Mouse (Mus musculus): Measurements from ENCODE around the gene Uqcrq.
"Not testable (repeated sequence)": the region's sequence is repeated elsewhere in the genome, so short reads cannot be mapped to it uniquely, and the experiment has no call there.

Uqcrq gene

DNA sequence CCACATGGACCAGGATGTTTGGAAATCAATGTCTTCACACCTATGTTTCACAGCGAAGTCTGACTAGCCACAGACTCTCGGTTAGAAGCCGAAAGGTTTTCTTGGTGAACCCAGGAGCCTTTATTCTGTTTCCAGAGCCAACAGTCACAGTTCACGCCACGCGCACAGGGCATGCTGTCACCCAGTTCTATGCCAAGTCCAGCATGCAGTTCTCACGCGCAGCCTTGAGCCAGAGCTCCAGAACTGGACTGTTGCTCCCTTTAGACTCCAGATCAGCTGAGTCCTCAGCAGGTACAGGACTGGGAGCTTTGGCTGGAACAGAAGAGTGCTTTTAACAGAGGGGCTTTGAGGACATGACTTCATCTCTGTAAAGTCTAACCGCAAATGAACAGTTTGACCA is 21.8 kb upstream of the Uqcrq start:
- no peak for DNase-seq (ENCODE audit: extremely low read depth, low read depth)

DNA sequence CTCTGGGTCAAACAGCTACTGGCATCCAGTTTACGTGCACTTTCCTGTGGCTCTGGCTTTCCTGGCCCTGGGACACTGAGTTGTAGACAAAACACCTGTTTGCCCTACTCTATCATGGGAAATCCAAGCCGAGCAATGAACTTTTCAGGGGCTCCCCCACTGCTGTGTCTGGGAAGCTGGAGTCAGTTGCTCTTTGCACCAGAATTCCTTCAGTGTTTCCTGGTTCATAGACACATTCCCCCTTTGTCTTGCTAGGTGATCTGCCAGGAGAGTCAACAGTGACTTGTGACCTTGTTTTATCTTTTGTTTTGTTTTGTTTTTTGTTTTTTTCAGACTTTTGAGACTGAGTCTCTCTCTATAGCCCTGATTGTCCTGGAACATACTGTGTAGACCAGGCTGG is 20.7 kb upstream of the Uqcrq start:
- no peak for DNase-seq (ENCODE audit: extremely low read depth, low read depth)

DNA sequence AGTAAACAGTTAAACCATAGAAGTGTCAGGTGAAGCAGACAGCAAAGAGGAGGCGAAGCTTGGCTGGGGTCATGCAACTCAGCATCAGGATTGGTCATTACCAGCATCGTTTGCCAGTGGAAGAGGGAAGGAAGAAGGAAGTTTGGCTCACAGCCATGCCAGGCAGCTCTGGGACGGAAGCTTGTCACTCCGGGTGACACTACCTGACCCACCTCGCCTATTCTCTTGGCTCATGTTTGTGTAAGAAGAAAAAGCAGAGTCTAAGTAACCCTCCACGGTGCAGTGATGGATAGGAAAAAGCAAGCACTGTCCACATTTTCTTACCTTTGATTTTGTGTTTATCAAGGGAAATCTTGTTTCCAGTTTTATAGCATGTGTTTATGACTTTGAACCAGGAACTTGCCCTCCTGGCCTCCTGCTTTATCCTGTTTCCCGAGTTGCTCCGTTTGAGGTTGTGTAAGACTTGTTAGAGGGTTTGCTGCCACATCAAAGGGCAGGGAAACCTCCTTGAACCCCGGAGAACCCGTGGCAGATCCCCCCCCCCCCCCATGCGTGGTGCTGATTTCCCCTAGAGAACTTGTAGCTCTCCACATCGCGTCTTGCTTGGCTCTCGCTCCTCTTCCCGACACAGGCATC is 19.6 kb upstream of the Uqcrq start:
- DNase-seq (ENCODE audit: extremely low read depth, low read depth): no peak

DNA sequence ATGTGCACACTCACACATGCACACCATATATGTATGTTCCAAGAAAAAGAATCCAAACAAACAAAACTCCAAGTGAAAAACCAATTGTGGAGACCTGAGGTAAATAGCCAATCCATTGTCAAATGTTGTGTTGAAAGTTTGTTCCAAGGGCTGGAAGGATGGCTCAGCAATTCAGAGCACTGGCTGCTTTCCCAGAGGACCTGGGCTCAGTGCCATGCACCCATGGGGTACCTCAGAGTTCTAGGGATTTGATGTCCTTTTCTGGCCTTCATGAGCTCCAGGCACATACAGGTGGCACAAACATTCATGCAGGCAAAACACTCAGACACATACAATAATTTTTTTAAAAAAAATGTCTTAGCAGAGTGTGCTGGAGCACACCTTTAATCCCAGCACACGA is 17.9 kb upstream of the Uqcrq start:
- DNase-seq (ENCODE audit: extremely low read depth, low read depth): no peak

DNA sequence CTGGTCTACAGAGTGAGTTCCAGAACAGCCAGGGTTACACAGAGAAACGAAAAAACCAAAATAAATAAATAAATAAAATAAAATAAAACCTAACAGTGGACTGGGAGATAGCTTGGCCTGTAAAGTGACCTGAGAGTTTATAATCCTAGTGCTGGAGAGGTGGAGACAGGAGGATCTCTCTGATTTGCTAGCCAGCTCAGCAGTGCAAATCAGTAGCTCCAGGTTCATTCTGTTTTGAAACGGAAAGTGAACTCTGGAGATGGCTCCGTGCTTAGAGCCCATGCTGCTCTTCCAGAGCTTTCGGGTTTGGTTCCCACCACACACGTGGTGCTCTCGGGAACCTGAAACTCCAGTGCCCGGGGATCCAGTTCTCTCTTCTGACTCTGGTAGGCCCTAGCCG is 17.4 kb upstream of the Uqcrq start:
- DNase-seq (ENCODE audit: extremely low read depth, low read depth): no peak

DNA sequence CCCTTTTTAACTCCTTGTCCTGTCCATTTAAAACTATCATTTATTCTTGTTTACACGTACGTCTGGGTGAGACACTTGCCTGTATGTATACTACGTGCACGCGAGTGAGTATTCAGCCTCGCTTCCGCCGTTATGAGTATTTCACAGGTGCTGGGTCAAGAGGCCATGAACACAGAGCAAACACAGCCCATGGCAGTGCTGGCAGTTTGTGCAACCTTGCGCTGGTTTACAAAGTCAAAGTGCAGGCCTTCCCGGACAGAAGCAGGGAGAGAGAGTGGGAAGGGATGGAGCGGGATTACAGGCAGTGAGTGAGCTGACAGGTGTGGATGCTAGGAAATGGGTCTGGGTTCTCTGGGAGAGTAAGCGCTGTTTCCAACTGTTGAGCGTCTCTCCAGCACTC is 15.6 kb upstream of the Uqcrq start:
- DNase-seq (ENCODE audit: extremely low read depth, low read depth): no peak

DNA sequence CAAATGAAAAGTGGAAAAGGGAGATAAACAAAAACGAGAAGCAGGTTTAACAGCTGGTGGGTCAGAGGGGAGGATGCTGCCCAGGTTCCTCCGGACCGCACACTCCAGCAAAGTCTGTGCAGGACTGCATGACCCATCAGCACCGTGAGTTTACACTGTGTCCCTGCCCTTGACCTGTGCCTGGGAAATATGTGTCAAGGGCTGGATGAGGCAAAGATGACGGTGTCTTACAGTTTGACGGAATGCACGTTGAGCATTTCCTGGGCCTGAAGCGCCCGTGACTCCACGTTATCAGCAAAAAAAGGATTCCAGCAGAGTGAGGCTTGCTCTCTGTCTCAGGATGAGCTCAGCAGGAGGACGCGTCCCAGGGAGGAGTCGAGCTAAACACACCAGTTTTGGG is 14.9 kb upstream of the Uqcrq start:
- DNase-seq (ENCODE audit: extremely low read depth, low read depth): no peak

DNA sequence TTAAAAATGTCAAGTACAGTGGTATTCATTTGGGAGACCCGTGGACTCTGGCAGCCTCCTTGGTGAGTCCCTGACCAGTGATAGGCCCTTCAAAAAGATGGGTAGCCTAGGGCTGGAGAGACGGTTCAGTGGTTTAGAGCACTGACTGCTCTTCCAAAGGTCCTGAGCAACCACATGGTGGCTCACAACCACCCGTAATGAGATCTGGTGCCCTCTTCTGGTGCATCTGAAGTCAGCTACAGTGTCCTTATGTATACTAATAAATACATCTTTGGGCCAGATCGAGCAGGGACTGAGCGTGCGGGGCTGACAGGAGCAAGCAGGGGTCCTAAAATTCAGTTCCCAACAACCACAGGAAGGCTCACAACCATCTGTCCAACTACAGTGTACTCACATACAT is 13.2 kb upstream of the Uqcrq start:
- DNase-seq (ENCODE audit: extremely low read depth, low read depth): peak; percentile 39

DNA sequence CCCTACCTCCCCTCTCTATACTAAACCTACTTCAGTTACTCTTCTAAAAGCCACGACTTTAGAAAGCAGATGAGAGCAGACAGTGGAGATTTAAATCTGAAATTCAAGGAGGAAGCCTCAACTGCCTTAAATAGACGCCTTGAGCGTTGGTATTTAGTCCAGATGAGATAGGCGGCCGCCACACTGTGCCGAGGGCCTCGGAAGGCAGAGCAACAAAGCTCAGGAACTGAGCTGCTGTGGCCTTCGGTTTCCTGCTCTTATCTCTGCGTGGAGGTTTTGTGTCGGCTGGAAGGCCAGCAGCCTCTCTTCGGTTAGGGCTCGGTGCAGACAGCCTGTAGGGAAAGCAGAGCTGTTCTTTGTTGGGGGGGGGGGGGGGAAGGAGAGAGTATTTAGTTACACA is 11.3 kb upstream of the Uqcrq start:
- peak; percentile 36 for DNase-seq (ENCODE audit: extremely low read depth, low read depth)

DNA sequence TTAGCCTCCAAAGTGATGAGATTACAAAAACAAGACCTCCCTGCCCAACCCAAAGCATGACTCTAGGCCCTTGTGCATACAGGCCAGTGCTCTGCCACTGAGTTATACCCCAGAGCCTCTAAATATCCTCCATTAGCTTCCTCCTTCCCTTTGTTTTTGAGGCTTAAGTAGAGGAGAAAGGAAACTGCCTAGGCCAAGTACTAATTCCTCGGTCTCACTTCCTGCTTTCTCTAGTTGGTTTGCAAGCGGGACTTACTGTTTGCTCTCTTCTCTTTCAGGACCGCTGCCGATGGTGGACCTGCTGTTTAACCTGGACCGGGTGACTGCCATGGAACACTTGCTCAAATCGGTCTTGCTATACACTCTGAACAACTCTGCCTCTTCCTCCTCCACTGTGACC is 5.7 kb upstream of the Uqcrq start:
- DNase-seq (ENCODE audit: extremely low read depth, low read depth): no peak

DNA sequence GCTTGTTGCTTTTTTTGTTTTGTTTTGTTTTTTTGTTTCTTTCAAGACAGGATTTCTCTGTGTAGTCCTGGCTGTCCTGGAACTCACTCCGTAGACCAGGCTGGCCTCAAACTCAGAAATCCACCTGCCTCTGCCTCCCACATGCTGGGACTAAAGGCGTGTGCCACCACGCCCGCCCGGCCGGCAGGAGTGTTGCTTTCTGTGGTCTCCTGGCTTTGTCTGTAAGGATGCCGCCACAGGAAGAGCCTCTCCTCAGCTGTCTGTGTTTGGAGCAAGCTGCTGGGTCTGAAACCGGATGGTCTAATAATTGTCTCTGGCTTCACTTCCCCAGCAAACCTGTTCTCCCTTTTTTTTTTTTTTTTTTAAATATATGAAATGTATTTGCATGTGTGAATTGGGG is 4.9 kb upstream of the Uqcrq start:
- DNase-seq (ENCODE audit: extremely low read depth, low read depth): no peak

DNA sequence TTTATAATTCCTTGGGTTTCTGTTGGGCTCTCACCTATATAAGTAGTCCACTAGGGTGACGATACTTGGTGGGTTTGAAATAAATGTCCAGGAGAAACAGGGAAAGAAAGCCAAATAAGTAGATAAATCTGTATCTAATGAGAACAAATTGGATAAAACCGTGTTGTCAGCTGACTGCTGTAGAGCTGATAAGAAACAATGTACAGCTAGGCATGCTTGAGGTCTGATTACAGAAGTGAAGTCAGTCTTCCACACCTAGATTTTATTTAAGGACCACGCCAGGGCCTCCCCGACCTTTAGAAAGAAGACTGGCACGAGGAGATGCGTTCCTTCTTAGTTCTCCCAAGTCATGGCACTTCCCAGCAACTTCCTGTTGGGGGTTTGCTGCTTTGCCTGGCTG is 2.4 kb upstream of the Uqcrq start:
- DNase-seq (ENCODE audit: extremely low read depth, low read depth): no peak

DNA sequence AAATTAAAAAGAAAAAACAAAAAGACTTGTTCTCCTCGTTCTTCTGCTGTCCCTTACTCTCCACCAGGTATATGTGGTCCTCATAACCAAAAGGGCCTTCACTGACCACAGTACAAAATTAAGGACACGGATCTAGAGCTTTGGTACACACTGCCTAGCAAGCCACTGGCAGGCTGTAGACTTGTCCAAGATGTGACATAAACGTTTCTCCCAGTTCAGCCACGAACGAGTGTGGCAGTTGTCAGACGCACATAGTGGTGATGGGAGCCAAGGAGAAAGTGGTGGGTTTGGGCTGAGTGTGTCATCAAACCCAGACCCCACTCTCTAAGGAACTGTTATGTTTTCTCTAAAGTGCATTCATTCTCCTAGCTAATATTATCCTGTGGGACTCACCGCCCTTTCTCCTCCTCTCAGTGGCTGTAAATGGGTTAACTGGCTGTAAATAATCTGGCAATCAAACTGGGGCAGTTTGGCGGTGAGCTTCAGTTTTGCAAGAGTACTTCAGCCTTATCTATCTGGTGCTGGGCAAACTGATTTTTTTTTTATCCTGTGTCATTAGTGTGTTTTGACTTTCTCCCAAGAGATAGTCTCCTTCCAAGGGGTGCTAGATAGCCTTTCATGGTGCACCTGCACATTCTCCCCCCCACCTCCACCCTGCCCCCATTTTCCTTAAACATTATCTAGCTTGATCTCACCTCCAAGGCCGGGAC is 871 bp upstream of the Uqcrq start:
- no peak for DNase-seq (ENCODE audit: extremely low read depth, low read depth)

DNA sequence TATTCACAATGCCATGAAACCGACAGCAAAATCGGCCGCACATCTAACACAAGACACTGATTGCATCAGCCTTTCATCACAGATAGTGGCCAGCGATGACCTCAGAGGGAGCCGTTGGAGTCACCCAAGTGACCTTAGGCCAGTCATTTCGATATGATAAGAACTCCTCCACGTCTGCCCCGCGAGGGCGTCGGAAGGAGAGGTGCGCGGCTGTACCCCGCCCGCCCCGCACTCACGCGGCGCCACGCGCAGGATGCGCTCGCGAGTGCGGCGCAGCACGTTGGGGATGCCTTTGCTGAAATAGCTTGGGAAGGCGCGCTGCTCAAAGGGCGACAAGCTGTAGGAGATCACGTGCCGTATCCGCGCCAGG is 346 bp downstream of the Uqcrq start:
- no peak for DNase-seq (ENCODE audit: extremely low read depth, low read depth)

DNA sequence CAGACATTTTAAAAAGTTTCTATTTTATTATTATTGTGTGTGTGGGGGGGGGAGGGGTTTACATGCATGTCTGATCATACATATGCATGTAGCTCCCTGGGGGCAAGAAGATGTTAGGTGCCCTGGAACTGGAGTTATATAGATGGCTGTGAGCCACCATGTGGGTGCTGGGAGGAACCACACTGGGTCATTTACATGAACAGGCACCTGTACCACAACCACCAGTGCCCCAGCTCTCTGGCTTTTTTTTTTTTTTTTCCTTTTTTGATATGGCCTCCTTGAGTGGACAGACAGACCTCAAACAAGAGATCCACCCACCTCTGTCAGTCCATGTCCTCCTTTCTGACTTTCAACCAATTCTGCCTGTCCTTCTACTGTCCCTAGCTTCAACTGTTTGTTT is 1.4 kb downstream of the Uqcrq start:
- no peak for DNase-seq (ENCODE audit: extremely low read depth, low read depth)

DNA sequence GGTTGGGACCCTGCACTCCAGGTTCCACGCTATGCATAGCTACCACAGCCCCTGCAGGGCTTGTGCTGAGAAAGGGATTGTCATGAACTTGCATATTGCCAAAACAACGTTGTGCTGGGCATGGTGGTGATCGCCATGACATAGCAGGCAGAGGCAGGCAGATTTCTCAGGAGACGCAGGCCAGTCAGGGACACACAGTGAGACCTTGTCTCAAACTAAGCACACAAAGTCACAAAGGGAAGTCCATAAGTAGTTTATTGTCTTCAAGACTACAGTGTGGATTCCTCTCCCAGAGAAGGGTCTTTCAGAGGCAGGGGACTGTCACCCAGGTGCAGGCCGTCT is 1.9 kb downstream of the Uqcrq start:
- no peak for DNase-seq (ENCODE audit: extremely low read depth, low read depth)

DNA sequence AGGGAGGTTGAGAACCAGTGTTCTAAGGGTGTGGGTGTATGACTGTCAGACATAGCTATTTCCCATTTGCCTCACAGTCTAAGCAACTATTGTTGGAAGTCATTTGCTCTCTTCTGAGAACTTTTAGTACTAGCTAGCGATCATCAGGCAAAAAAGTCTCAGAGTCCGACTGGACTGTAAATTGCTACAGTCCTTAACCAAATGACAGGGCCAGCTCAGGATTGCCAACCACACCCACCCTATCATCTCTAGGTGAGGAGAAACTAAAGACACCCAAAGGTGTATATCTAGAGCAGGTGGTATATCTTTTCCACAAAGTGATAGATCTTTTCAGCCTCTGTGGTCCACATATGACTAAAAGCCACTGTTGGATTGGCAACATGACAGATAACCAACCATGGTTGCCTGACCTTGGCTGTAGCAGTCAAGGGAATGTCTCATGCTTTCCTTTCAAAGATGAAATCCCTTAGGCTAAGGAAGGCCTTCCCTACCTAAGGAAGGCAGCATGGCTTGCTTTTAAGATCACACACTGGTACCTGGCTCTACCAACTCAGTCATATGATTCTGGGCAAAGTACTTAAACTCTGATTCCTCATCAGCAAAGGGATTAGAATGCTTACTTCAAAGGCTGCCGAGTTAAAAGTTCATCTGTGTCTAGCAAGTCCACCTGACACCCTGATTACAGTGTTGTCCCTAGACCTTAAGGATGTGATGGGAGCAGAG is 2.5 kb downstream of the Uqcrq start:
- DNase-seq (ENCODE audit: extremely low read depth, low read depth): no peak

DNA sequence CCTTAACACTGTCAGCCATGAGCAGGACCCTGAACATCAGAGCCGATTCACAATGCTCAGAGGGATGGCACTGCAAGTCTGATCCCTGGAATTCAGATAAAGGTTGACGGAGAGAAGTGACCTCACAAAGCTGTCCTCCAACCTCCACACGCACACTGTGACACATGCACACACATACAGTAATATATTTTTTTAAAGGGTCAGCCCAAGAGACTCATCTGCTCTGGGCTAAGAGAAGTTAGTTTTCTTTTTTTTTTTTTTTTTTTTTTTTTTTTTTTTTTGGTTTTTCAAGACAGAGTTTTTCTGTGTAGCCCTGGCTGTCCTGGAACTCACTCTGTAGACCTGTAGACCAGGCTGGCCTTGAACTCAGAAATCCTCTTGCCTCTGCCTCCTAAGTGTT is 3.7 kb downstream of the Uqcrq start:
- DNase-seq (ENCODE audit: extremely low read depth, low read depth): not testable (repeated sequence)

DNA sequence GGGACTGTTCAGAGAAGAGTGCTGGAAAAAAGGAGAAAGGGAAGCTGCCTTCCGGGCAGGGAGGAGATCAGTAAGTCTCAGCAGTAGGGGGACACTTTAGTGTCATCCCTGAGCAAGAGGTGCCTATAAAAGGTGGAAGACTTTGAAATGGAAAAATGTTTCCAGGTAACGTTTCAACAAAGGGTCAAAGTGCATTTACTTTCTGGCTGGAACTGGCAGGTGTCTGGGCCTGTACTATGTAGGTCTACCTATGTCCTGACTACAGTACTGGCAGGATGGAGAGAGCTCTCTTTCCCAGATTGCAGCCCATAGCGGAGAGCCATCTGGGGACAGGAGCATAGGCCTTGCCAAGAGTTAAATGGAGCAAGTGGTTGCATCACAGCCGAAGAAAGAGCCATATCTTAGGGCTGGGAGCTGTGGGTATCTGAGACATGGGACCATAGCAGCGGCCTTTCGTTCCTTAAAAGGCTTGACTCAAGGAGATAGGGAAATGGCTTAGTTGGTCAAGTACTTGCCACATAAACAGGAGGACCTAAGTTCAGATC is 4.8 kb downstream of the Uqcrq start:
- no peak for DNase-seq (ENCODE audit: extremely low read depth, low read depth)

DNA sequence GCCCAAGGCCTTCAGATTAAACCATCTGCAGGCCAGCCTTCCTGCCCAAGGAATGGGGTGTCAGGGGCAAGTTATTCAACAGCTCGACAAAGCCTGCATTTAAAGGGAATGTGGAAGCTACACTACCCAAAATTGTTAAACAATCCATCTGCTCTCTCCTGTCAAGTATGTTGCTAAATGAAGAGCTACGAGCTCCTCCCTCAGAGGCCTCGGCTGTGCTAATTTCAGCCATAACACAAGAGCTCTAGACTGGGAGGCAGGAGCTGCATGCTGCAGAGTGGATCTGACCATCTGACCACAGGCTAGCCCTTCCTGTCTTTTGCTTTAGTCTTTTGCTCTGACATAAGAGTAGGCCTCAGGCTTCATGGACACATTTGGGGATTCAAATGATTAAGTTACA is 5.4 kb downstream of the Uqcrq start:
- no peak for DNase-seq (ENCODE audit: extremely low read depth, low read depth)

DNA sequence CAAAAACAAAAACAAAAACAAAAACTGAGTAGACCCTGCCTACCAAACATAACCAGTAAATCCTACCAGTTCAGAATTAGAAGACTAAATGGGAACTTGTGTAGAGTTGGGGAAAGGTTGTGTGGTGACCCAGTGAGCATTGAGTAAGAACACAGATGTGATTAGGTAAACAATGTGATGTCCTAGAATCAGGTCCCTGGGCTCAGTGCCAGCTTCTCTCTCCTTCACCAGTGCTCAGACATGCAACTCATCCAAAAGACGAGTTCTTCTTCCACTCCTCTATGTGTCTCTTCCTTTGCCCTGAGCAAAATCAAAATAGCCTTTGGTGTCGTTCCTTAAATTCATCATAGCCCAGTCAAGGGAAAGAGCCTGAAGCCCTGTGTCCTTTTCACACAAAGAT is 5.8 kb downstream of the Uqcrq start:
- no peak for DNase-seq (ENCODE audit: extremely low read depth, low read depth)

DNA sequence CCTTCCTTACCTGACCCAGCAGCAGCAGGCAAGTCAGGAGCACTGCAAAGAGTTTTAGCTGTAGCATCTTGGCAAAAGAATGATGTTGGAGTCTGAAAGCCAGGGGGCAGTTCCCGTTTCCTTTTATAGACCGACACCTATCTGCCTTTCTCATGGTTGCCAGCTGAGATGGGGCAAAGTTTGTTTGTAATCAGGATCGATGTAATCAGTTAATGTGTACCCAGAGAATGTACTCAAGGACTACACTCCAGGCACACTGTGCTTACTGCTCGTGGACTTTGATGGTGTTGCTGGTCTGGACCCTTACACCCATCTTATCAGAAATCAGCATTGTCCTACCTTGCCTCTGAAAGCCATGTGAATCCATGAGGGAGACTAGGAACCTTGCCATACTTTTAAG is 7.6 kb downstream of the Uqcrq start, which contains the start of gene Leap2:
Gene Leap2, minus strand, starts transcription at position 135 of the 400 bp plus-strand sequence.
- DNase-seq (ENCODE audit: extremely low read depth, low read depth): no peak

DNA sequence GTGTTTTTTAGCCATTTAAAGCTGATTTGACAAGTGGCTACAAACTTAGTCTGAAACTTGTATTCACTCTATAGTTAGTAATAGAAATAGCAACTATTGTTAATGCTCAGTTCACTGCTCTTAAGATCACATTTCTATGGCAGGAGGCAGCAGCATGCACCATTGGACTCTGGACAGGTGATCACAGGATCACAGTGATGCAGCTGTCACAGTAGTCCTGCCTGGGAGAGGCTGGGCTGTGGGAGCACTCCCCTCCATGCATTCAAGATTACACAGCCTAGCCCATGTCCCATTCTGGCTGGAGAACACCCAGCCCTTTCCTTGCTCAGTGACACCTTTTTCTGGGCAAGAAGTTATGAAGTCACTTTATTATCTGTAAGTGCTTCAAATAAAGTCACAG is 12.6 kb downstream of the Uqcrq start:
- DNase-seq (ENCODE audit: extremely low read depth, low read depth): no peak

Data from MEL-GATA-1-ER (cell line).